Mouse (Mus musculus) lung, postnatal 0 days (tissue): ENCODE measurements at regions not wholly inside any gene's neighbourhood (a gene's known extent, or its start where the extent isn't known, plus 50 kb on each side); places are given as distances from the start of the nearest gene placed in this dataset.

Source experiments
- ATAC-seq: fragments of 200-750 bp; cut with Nextera tagmentation; 2 replicates; pipeline ENCODE4 v1.8.0; 2017; ENCODE audit warnings: moderate library complexity
- DNase-seq: peaks from one replicate; pipeline ENCODE4 v3.0.0-alpha.2; 2016; ENCODE audit warnings: low spot score
- H3K27ac ChIP-seq: fragments of 300-500 bp; sonication (generic); 2 replicates; pipeline ENCODE4 v1.5.1; 2014; ENCODE audit warnings: antibody characterized with exemption, mild to moderate bottlenecking, low read length, mixed read lengths
- H3K27me3 ChIP-seq: fragments of 300-500 bp; sonication (generic); replicated peaks from 2 replicates; pipeline ENCODE4 v1.6.1; 2014; ENCODE audit warnings: low read length, mixed read lengths; ENCODE audit not compliant: insufficient read depth
- H3K36me3 ChIP-seq: fragments of 300-500 bp; sonication (generic); 2 replicates; pipeline ENCODE4 v1.6.1; 2014; ENCODE audit warnings: low read length, mixed read lengths; ENCODE audit not compliant: insufficient read depth
- H3K4me1 ChIP-seq: fragments of 300-500 bp; sonication (generic); 2 replicates; pipeline ENCODE4 v1.6.1; 2014; ENCODE audit warnings: antibody characterized with exemption, low read depth, low read length, mixed read lengths; ENCODE audit not compliant: insufficient read depth
- H3K4me2 ChIP-seq: fragments of 300-500 bp; sonication (generic); replicated peaks from 2 replicates; pipeline ENCODE4 v1.6.1; 2014; ENCODE audit warnings: low read depth, mild to moderate bottlenecking, low read length, moderate library complexity, mixed read lengths
- H3K4me3 ChIP-seq: fragments of 300-500 bp; sonication (generic); 2 replicates; pipeline ENCODE4 v1.5.1; 2014; ENCODE audit warnings: low read depth, low read length
- H3K9ac ChIP-seq: fragments of 300-500 bp; sonication (generic); replicated peaks from 2 replicates; pipeline ENCODE4 v1.6.1; 2014; ENCODE audit warnings: low read depth, mild to moderate bottlenecking
- H3K9me3 ChIP-seq: fragments of 300-500 bp; sonication (generic); 2 replicates; pipeline ENCODE4 v1.6.1; 2016; ENCODE audit warnings: low read length, mixed read lengths
- CTCF ChIP-seq: IDR thresholded peaks from 2 replicates; pipeline ENCODE4 v1.5.1; 2016; ENCODE audit warnings: antibody characterized with exemption, mild to moderate bottlenecking
- EP300 ChIP-seq: IDR thresholded peaks from 2 replicates; pipeline ENCODE4 v1.6.1; 2016; ENCODE audit warnings: antibody characterized with exemption, mild to moderate bottlenecking, control low read depth
- WGBS: fragments of 180-500 bp; shearing (Covaris S2); extraction: QIAGEN DNeasy Blood & Tissue Kit; methylation state at CpG from one replicate; pipeline ENCODE4 v1.1.7; 2014; 5-methylcytosine and 5-hydroxymethylcytosine counted together

GRCm38 (mm10) chr6:52409991-52410390 lies 96.7 kb downstream of the Evx1 start:
- TF ChIP-seq EP300: no peak
- no peak for TF ChIP-seq CTCF
- no peak for DNase-seq
- Histone ChIP-seq H3K27me3 (no peaks in the 10 kb centered on the region), H3K4me2 (no peak overlapping the region), H3K4me3 (no peak overlapping the region), H3K9me3 (no peaks in the 10 kb centered on the region), H3K4me1 (no peaks in the 10 kb centered on the region), H3K36me3 (no peaks in the 10 kb centered on the region), H3K9ac (no peak overlapping the region), H3K27ac (no peak overlapping the region)
- no peak for ATAC-seq
- WGBS: 85% methylated on average over 4 of the region's 4 CpGs

GRCm38 (mm10) chr6:52410711-52411110 lies 97.4 kb downstream of the Evx1 start:
- Histone ChIP-seq H3K4me1 (no peaks in the 10 kb centered on the region), H3K27ac (no peak overlapping the region), H3K4me2 (no peak overlapping the region), H3K27me3 (no peaks in the 10 kb centered on the region), H3K9ac (no peak overlapping the region), H3K4me3 (no peak overlapping the region), H3K9me3 (no peaks in the 10 kb centered on the region), H3K36me3 (no peaks in the 10 kb centered on the region)
- DNase-seq (peak; percentile 57), ATAC-seq (peak; percentile 19; the same call in 1 of the 2 replicates)
- WGBS: 28% methylated on average over 5 of the region's 5 CpGs
- TF ChIP-seq EP300 (no peak), CTCF (no peak)

DNA sequence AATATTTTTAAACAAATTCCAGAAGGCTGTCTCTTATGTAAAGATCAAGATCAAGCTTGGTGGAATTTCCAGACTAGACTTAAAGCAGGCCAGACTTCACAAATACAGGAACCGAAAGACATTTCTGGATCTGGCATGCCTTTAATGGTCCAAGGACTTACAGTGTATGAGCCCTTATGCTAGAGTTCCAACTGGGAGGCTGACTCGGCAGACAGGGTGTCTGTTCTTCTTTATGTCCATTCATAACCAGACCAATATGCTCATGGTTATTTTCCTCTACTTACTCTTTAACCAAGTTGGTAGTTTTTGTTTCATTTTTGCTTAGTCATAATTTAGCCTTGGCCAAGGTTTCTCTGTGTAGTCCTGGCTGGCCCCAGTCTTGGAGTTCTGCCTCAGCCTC lies 98.0 kb downstream of the Evx1 start:
- no peak overlapping the region for H3K27ac ChIP-seq
- no peaks in the 10 kb centered on the region for H3K27me3 ChIP-seq
- DNase-seq: no peak
- H3K9ac ChIP-seq: no peak overlapping the region
- no peaks in the 10 kb centered on the region for H3K4me1 ChIP-seq
- TF ChIP-seq CTCF (no peak), EP300 (no peak)
- no peak overlapping the region for H3K4me2 ChIP-seq
- no peak for ATAC-seq
- H3K36me3 ChIP-seq: no peaks in the 10 kb centered on the region
- 76% methylated on average over 2 of the region's 2 CpGs for WGBS
- no peak overlapping the region for H3K4me3 ChIP-seq
- no peaks in the 10 kb centered on the region for H3K9me3 ChIP-seq

DNA sequence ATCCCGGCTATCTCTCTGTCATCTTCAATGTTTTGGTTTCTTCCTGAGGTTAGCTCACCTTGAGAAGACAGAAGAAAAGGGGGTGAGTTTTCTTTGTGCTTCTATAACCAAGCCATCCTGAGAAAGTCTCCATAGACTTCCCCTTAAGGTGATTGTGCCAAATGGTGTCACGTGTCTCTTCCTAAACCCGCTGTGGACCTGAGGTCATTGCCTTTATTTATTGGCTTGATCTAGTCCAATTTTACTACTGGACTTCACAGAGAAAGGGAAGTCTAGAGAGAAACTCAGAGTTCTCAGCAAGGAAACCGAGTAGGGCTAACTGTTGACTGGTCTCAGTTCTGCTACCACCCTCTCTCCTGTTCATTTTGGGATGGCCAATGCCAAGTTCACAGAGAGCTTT lies 100.3 kb downstream of the Evx1 start:
- TF ChIP-seq EP300 (no peak), CTCF (no peak)
- whole genome bisulfite sequencing: 93% methylated on average over 4 of the region's 4 CpGs
- Histone ChIP-seq H3K4me1 (peaks cover 5% of the 10 kb centered on the region; the same call in 1 of the 2 replicates), H3K9me3 (no peaks in the 10 kb centered on the region), H3K27me3 (no peaks in the 10 kb centered on the region), H3K4me3 (no peak overlapping the region), H3K9ac (no peak overlapping the region), H3K27ac (no peak overlapping the region), H3K4me2 (no peak overlapping the region), H3K36me3 (no peaks in the 10 kb centered on the region)
- no peak for DNase-seq
- no peak for ATAC-seq

DNA sequence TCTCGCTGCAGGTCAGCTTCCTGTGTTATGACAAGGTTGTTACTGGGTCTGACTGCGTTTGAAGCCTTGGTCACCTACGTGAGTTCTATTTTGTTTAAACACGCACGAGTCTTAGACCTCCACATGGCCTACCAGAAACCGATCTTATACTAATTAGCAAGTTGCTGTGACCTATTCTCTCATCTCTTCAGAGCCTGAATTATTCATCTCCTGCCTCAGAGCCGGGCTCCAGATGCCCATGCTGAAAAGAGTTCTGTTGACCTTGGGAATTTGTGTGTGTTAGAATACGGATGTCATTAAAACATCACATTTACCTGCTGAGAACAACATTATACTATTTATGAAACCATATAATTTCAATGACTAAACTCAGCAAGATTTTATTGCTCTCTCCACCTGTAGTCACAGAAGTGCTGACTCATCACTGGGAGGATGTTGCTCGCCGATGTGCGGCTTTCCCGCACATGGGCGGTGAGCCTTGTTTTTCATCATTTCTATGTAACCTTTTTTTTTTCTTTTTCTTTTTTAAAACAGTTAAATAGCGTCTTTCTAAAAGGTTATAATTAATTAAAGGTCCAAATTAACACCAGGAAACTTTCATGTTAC lies 102.1 kb downstream of the Evx1 start:
- no peak overlapping the region for H3K27ac ChIP-seq
- ATAC-seq (no peak), DNase-seq (no peak)
- TF ChIP-seq EP300 (no peak), CTCF (no peak)
- H3K4me1 ChIP-seq: peaks cover 5% of the 10 kb centered on the region; the same call in 1 of the 2 replicates
- H3K36me3 ChIP-seq: no peaks in the 10 kb centered on the region
- H3K9ac ChIP-seq: no peak overlapping the region
- H3K27me3 ChIP-seq: no peaks in the 10 kb centered on the region
- H3K9me3 ChIP-seq: no peaks in the 10 kb centered on the region
- WGBS: 91% methylated on average over 14 of the region's 14 CpGs
- no peak overlapping the region for H3K4me3 ChIP-seq
- no peak overlapping the region for H3K4me2 ChIP-seq

- peak; percentile 67 for ATAC-seq
- Histone ChIP-seq H3K36me3 (no peaks in the 10 kb centered on the region), H3K4me3 (no peak overlapping the region), H3K4me2 (no peak overlapping the region), H3K27me3 (no peaks in the 10 kb centered on the region), H3K9me3 (no peaks in the 10 kb centered on the region), H3K9ac (no peak overlapping the region), H3K27ac (no peak overlapping the region), H3K4me1 (peaks cover 5% of the 10 kb centered on the region; the same call in 1 of the 2 replicates)
- 37% methylated on average over 3 of the region's 3 CpGs for WGBS
- peak; percentile 57 for DNase-seq
- TF ChIP-seq CTCF: no peak
- no peak for TF ChIP-seq EP300
These were observed 103.2 kb downstream of the Evx1 start for GRCm38 (mm10) chr6:52416491-52416890.
